Mouse (Mus musculus): ENCODE results near the gene Prune2. TPM values are rescaled to one million over a fixed set of nuclear protein-coding genes. Genes with fewer than 3 reads are reported as not detected.
A peak's percentile ranks its signal among the peaks of the same experiment; 100 is the strongest.
"Not testable (repeated sequence)": the region's sequence is repeated elsewhere in the genome, so short reads cannot be mapped to it uniquely, and the experiment has no call there.

Prune2 gene
- polyA plus RNA-seq, 1 experiment from 2014 or later = 1.2 TPM

DNA sequence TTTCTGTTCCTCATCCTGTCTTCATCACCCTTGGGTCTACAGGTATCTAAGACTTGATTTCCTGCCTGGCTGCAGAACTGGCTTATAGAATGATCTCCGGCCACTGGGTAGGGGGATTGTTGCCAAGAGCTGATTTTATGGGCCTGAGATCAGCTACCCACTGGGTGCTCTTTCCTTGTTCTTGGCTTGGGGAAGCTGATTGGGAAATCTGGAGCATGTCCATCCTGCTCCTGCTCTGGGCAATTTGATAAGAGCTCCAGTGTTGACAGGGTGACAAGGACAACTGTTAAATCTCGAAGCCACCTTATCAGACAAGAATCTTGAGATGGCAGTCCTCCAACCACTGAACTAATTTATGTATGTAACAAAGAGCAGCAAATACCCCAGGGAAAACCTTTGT lies 203.8 kb downstream of the Prune2 start:
- 49% methylated on average over 2 of the region's 2 CpGs for WGBS
- Histone ChIP-seq H3K4me1 (ENCODE audit: insufficient read depth, low read length) (peaks cover 8% of the 10 kb centered on the region; the same call in 1 of the 2 replicates), H3K4me2 (replicated peaks; ENCODE audit: low read depth, low read length) (no peak overlapping the region), H3K9ac (replicated peaks; ENCODE audit: low read length) (no peak overlapping the region), H3K9me3 (ENCODE audit: low read length) (no peaks in the 10 kb centered on the region), H3K27me3 (ENCODE audit: insufficient read depth, low read length) (no peaks in the 10 kb centered on the region), H3K27ac (ENCODE audit: low read length) (no peak overlapping the region), H3K36me3 (ENCODE audit: insufficient read depth, low read length) (no peaks in the 10 kb centered on the region), H3K4me3 (ENCODE audit: low read length) (no peak overlapping the region)
- ATAC-seq (ENCODE audit: low FRiP score, low TSS enrichment) = no peak

DNA sequence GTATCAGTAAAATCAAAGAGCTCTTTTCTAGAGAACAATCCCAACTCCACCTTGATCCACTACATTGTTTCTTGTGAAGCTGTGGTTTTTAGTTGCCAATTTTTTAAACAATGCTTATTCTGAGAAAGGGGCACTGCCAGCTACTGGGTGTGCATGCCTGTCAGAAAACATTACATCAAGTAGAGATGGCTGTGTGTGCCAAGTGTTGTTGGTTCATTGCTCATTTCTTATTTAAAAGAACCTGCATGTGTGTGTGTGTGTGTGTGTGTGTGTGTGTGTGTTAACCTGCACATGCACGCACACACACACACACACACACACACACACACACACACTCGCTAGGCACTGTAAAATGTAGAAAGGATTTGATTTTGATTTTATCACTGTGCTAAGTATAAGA lies 204.3 kb downstream of the Prune2 start:
- Histone ChIP-seq H3K9me3 (ENCODE audit: low read length) (no peaks in the 10 kb centered on the region), H3K4me2 (replicated peaks; ENCODE audit: low read depth, low read length) (no peak overlapping the region), H3K27ac (ENCODE audit: low read length) (no peak overlapping the region), H3K27me3 (ENCODE audit: insufficient read depth, low read length) (no peaks in the 10 kb centered on the region), H3K4me3 (ENCODE audit: low read length) (no peak overlapping the region), H3K4me1 (ENCODE audit: insufficient read depth, low read length) (peaks cover 8% of the 10 kb centered on the region; the same call in 1 of the 2 replicates), H3K36me3 (ENCODE audit: insufficient read depth, low read length) (no peaks in the 10 kb centered on the region), H3K9ac (replicated peaks; ENCODE audit: low read length) (no peak overlapping the region)
- ATAC-seq (ENCODE audit: low FRiP score, low TSS enrichment) = no peak
- 85% methylated on average over 2 of the region's 2 CpGs for WGBS

DNA sequence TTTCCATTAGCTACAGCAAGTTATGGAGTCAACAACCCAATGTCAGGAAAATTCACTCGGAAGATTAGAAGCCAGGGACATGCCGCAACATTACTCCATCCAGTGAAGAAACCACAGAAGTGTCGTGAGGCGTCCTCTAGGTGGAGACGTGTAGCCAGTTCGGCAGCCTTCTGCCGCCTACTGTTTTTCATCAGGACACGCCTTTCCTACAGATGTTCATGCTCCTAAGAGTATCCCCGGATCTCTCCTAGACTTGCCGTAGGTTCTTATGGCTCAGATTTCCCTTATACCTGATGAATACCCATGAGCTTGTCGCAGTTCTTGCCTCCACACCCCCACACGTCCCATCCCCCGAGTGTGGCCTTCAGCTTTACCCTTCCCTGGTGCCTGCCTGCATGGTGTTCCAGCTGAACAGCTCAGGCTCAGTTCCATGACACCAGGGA lies 207.6 kb downstream of the Prune2 start:
- H3K4me3 ChIP-seq (ENCODE audit: low read length) = peak overlapping the region; percentile 22
- peak overlapping the region; percentile 35; the same call in 1 of the 2 replicates for H3K9ac ChIP-seq (replicated peaks; ENCODE audit: low read length)
- no peaks in the 10 kb centered on the region for H3K9me3 ChIP-seq (ENCODE audit: low read length)
- no peaks in the 10 kb centered on the region for H3K36me3 ChIP-seq (ENCODE audit: insufficient read depth, low read length)
- H3K4me2 ChIP-seq (replicated peaks; ENCODE audit: low read depth, low read length) = peak overlapping the region; percentile 44
- WGBS = 10% methylated on average over 13 of the region's 13 CpGs
- peak; percentile 92 for ATAC-seq (ENCODE audit: low FRiP score, low TSS enrichment)
- H3K4me1 ChIP-seq (ENCODE audit: insufficient read depth, low read length) = peaks cover 8% of the 10 kb centered on the region; the same call in 1 of the 2 replicates
- no peak overlapping the region for H3K27ac ChIP-seq (ENCODE audit: low read length)
- H3K27me3 ChIP-seq (ENCODE audit: insufficient read depth, low read length) = no peaks in the 10 kb centered on the region

DNA sequence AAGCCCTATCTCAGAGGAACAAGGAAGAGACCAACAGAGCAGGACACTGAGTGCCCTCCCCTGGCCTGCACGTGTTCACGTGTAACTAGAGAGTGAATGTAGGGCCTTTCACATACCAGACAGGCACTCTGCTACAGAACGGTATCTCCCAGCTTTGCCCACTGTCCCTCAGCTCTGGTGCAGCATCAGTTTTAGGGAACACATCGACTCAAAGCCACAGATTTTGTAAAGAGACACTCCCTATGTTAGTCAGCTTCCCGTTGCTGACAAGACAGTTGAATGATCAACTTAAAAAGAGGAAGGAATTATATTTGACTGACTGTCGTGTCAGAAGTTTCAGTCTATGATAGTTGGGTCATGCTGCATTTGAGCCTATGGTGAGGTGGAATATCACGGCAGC lies 210.4 kb downstream of the Prune2 start:
- Histone ChIP-seq H3K27me3 (ENCODE audit: insufficient read depth, low read length) (no peaks in the 10 kb centered on the region), H3K4me3 (ENCODE audit: low read length) (no peak overlapping the region), H3K9ac (replicated peaks; ENCODE audit: low read length) (no peak overlapping the region), H3K36me3 (ENCODE audit: insufficient read depth, low read length) (no peaks in the 10 kb centered on the region), H3K4me1 (ENCODE audit: insufficient read depth, low read length) (peaks cover 8% of the 10 kb centered on the region; the same call in 1 of the 2 replicates), H3K4me2 (replicated peaks; ENCODE audit: low read depth, low read length) (no peak overlapping the region), H3K9me3 (ENCODE audit: low read length) (no peaks in the 10 kb centered on the region), H3K27ac (ENCODE audit: low read length) (no peak overlapping the region)
- ATAC-seq (ENCODE audit: low FRiP score, low TSS enrichment) = no peak
- WGBS = 83% methylated on average over 7 of the region's 7 CpGs

DNA sequence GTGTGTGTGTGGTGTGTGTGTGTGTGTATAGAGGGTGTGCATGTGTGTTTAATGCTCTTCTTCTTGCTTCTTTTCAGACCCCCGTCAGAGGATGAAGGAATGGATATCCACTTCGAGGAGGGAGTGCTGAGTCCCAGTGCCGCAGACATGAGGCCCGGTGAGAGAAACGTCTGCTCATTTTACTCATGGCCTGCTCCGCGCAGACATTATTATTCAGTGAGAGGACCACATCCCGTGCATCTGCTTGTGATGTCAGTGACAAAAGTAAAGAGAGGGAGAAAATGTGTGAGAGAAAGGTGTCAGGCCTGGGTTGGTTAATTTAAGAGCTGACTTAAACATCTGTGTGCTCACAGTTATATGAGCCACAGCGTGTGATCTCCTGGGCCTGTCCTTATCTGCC lies 212.3 kb downstream of the Prune2 start:
- Histone ChIP-seq H3K4me3 (ENCODE audit: low read length) (no peak overlapping the region), H3K9me3 (ENCODE audit: low read length) (no peaks in the 10 kb centered on the region), H3K36me3 (ENCODE audit: insufficient read depth, low read length) (no peaks in the 10 kb centered on the region), H3K4me1 (ENCODE audit: insufficient read depth, low read length) (peaks cover 6% of the 10 kb centered on the region; the same call in 1 of the 2 replicates), H3K27ac (ENCODE audit: low read length) (no peak overlapping the region), H3K27me3 (ENCODE audit: insufficient read depth, low read length) (no peaks in the 10 kb centered on the region), H3K9ac (replicated peaks; ENCODE audit: low read length) (no peak overlapping the region), H3K4me2 (replicated peaks; ENCODE audit: low read depth, low read length) (no peak overlapping the region)
- no peak for ATAC-seq (ENCODE audit: low FRiP score, low TSS enrichment)
- whole genome bisulfite sequencing = 83% methylated on average over 9 of the region's 9 CpGs

DNA sequence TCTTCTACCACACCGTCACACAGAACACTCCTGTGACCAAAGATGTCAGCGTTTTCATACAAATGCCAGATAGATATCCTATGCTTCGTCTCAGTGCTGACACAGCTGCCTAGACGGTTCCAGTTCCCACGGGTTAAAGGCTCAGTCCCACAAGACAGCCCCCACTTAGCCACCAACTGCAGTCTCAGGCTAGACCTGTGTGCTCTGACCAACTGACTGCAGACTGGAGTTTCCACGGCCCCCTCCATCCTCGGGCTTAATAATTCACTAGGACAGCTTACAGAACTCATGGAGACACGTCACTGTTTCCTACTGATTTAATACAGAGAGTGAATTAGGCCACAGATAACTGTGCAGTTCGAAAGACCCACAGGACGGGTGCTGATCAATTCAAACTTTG lies 213.8 kb downstream of the Prune2 start:
- Histone ChIP-seq H3K4me1 (ENCODE audit: insufficient read depth, low read length) (no peaks in the 10 kb centered on the region), H3K9ac (replicated peaks; ENCODE audit: low read length) (no peak overlapping the region), H3K4me3 (ENCODE audit: low read length) (no peak overlapping the region), H3K36me3 (ENCODE audit: insufficient read depth, low read length) (no peaks in the 10 kb centered on the region), H3K4me2 (replicated peaks; ENCODE audit: low read depth, low read length) (no peak overlapping the region), H3K27ac (ENCODE audit: low read length) (no peak overlapping the region), H3K9me3 (ENCODE audit: low read length) (no peaks in the 10 kb centered on the region), H3K27me3 (ENCODE audit: insufficient read depth, low read length) (no peaks in the 10 kb centered on the region)
- peak; percentile 23; the same call in 1 of the 2 replicates for ATAC-seq (ENCODE audit: low FRiP score, low TSS enrichment)
- WGBS = 72% methylated on average over 10 of the region's 10 CpGs

DNA sequence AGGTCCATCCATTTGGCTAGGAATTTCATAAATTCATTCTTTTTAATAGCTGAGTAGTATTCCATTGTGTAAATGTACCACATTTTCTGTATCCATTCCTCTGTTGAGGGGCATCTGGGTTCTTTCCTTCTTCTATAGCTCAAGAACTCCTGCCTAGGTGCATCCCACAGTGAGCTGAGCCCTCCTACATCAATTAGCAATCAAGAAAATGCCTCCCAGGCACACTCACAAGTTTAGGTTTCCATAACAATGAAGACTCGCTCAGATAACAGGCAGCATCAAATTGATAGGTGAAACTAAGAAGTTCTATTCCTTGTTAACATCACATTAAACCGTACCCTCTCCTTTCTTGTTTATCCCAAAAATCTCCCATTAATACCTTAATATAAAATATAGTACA lies 218.6 kb downstream of the Prune2 start:
- not testable (repeated sequence) for H3K36me3 ChIP-seq (ENCODE audit: insufficient read depth, low read length); H3K4me2 ChIP-seq (replicated peaks; ENCODE audit: low read depth, low read length); ATAC-seq (ENCODE audit: low FRiP score, low TSS enrichment); H3K4me3 ChIP-seq (ENCODE audit: low read length); H3K9ac ChIP-seq (replicated peaks; ENCODE audit: low read length); H3K9me3 ChIP-seq (ENCODE audit: low read length); H3K27me3 ChIP-seq (ENCODE audit: insufficient read depth, low read length); H3K27ac ChIP-seq (ENCODE audit: low read length); H3K4me1 ChIP-seq (ENCODE audit: insufficient read depth, low read length)
- 92% methylated on average over 2 of the region's 2 CpGs for WGBS

DNA sequence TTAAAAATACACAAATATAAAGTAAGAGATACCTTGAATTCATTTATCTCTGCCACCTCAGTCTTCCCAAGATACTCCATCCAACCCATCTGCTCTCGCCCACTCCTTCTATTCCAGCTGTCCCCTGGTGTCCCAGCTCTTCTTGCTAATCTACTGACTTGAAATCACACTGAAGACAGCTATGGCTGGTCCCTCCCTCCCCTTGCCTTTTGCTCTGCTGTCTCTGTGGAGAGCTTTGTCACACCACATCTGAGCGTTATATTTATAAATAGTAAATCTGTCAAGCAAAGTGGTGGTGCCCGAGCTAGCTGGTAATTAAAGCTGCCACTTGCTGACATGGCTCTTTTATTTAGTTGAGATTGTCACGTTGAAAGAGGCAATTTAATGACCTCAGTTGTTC lies 224.6 kb downstream of the Prune2 start:
- WGBS = 12% methylated on average over 4 of the region's 4 CpGs
- no peaks in the 10 kb centered on the region for H3K36me3 ChIP-seq (ENCODE audit: insufficient read depth, low read length)
- no peak overlapping the region for H3K4me3 ChIP-seq (ENCODE audit: low read length)
- no peaks in the 10 kb centered on the region for H3K27me3 ChIP-seq (ENCODE audit: insufficient read depth, low read length)
- H3K4me1 ChIP-seq (ENCODE audit: insufficient read depth, low read length) = no peaks in the 10 kb centered on the region
- no peaks in the 10 kb centered on the region for H3K9me3 ChIP-seq (ENCODE audit: low read length)
- H3K9ac ChIP-seq (replicated peaks; ENCODE audit: low read length) = no peak overlapping the region
- peak; percentile 73; the same call in 1 of the 2 replicates for ATAC-seq (ENCODE audit: low FRiP score, low TSS enrichment)
- no peak overlapping the region for H3K4me2 ChIP-seq (replicated peaks; ENCODE audit: low read depth, low read length)
- H3K27ac ChIP-seq (ENCODE audit: low read length) = no peak overlapping the region

DNA sequence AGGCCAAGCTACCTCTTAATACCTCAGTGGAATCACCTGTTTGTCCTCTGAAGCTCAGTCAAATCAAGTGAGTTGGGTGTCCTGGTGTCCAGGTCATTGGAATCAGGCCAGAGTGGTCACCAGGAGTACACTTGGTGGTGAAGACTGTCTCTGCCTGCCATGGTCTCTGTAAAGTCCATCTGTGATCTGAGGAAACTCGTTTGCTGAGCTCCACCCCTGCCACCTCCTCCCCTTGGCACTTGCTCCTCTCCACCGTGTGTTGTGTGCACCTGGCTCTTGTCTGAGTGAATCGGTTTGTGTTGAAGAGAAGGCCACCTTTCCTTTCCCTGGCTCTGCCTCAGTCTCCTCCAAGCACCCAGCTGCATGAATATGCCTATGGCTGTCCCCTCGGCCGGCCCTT lies 238.8 kb downstream of the Prune2 start:
- no peak for ATAC-seq (ENCODE audit: low FRiP score, low TSS enrichment)
- no peak overlapping the region for H3K4me2 ChIP-seq (replicated peaks; ENCODE audit: low read depth, low read length)
- 72% methylated on average over 5 of the region's 5 CpGs for WGBS
- no peak overlapping the region for H3K27ac ChIP-seq (ENCODE audit: low read length)
- no peaks in the 10 kb centered on the region for H3K4me1 ChIP-seq (ENCODE audit: insufficient read depth, low read length)
- H3K27me3 ChIP-seq (ENCODE audit: insufficient read depth, low read length) = no peaks in the 10 kb centered on the region
- no peaks in the 10 kb centered on the region for H3K9me3 ChIP-seq (ENCODE audit: low read length)
- no peak overlapping the region for H3K9ac ChIP-seq (replicated peaks; ENCODE audit: low read length)
- H3K36me3 ChIP-seq (ENCODE audit: insufficient read depth, low read length) = no peaks in the 10 kb centered on the region
- no peak overlapping the region for H3K4me3 ChIP-seq (ENCODE audit: low read length)

DNA sequence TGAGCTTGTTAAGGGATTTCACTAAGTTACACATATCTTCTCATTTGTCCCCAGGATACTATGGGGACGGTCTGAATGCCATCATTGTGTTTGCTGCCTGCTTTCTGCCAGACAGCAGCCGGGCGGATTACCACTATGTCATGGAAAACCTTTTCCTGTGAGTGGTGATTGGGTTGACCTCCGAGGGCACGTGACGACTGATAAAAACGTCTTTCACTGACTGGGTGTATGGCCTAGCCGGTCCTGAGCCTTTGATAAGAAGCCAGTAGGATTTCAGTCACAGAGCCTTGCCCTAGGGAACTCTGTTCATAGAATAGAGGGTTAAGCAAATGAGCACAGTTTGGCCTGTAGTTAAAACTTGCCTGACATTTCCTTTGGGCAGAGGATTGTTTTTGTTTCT lies 243.1 kb downstream of the Prune2 start:
- no peak overlapping the region for H3K27ac ChIP-seq (ENCODE audit: low read length)
- H3K9me3 ChIP-seq (ENCODE audit: low read length) = no peaks in the 10 kb centered on the region
- H3K4me2 ChIP-seq (replicated peaks; ENCODE audit: low read depth, low read length) = no peak overlapping the region
- H3K4me1 ChIP-seq (ENCODE audit: insufficient read depth, low read length) = no peaks in the 10 kb centered on the region
- no peak for ATAC-seq (ENCODE audit: low FRiP score, low TSS enrichment)
- no peaks in the 10 kb centered on the region for H3K27me3 ChIP-seq (ENCODE audit: insufficient read depth, low read length)
- 63% methylated on average over 8 of the region's 8 CpGs for WGBS
- no peaks in the 10 kb centered on the region for H3K36me3 ChIP-seq (ENCODE audit: insufficient read depth, low read length)
- no peak overlapping the region for H3K9ac ChIP-seq (replicated peaks; ENCODE audit: low read length)
- H3K4me3 ChIP-seq (ENCODE audit: low read length) = no peak overlapping the region

Data from kidney, embryonic 16.5 days (tissue).